Mouse (Mus musculus): ENCODE measurements around the gene Neil1.

Gene Neil1

DNA sequence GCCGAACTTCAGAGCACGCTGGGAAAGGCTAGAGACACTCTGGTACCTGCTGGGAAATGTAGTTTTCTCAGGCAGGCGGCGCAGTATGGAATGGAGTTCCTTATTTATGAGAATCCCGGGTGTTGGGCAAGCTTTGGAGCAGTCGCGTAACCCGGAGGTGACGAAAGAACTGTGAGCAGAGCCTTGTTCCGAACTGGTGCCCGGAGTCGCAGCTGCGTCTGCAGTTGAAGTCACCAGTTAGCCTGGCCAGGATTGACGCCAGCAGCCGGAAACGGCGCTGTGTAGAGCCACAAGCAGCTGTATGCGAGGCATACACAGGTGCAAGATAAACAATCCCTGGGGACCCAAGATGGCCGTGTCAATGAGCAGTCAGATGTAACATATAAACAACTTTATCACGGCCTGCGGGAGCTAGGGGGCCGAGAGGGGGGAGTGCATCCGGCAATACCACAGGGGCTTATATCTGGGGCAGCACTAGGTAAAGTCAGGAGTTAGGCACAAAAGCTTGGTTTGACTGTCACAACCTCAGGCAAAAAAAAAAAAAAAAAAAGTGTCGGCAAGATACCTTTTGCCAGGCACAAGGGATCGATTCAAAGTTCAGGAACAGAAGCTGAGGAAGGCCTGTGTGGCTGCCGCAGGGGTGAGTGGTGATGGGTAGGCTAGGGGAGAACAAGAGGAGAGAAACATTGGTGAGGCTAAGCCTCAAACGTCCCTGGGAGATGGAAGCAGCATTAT lies at the start of gene Neil1:
TSS of gene Neil1 (minus strand) at position 162 of the 735 bp plus-strand sequence.
- no peak for DNase-seq (ENCODE audit: low spot score)

DNA sequence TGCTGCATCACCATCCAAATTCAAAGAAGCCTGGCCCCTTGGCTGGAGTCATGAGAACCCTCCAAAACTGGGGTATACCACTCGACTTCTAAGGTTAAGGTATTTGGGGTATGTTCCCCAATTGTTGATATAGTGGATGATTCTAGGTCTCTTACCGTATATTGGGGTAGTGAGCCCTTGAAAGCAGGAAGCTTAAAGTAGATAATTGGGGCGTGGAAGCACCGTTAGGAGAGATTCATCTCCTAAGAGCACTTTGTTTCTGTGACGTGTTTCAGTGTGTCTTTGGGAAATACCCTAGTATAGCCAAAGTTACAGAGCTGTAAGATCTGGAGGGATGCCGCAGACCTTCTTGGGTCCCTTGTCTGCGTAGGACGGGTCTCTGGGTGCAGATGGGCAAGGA lies 49.3 kb upstream of the Neil1 start:
- DNase-seq (ENCODE audit: low spot score): no peak

DNA sequence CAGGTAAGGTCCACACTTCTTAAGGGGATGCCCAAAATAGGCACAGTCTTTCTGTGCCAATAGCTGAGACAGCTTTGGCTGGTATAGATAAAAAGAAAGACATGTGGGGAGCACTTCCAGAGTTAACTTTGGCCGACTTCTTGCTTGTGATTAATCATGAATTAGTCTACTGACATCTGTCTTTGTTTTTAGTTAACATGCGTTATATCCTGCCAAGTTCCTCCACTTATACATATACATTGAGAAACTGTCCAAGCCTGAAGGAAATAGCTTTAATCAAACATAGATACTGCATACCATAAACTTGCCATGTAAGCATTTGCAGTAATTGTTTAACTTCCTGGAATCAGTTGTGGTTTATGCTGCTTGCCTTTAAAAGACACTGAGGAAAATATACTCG lies 48.6 kb upstream of the Neil1 start:
- no peak for DNase-seq (ENCODE audit: low spot score)

DNA sequence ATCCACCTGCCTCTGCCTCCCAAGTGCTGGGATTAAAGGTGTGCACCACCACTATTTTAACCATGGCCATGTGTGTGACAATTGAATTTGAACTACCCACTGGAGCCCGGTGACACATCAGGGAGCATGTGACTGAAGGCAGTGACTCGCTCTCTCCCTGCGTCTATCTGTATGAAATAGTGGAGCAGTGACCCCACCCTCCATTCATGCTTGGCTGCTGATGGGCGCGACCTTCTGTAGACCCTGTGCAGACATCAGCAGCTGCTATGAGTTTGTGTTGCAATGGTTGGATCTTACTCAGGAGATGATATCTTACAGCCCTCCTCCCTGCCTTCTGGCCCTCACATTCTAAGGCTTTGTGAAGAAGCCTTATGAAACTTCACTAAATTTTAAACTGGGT lies 20.3 kb upstream of the Neil1 start:
- no peak for DNase-seq (ENCODE audit: low spot score)

DNA sequence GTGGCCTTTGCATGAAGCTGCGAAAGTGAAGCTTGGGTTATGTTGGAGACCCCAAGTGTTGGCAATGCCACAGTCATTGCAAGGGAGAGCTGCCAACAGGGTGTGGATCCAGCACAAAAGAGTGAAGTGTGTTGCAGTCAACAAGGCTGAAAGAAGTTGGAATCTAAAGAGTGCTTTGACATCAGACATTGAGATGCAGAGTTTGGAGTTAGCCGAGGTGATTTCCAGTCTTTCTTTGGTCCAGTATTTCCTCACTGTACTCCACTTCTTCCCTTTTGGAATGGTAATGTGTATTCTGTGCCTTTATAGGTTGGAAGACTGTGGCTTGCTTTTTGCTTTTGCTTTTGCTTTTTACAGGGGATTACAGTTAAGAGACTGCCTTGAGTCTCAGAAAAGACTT lies 18.1 kb upstream of the Neil1 start:
- DNase-seq (ENCODE audit: low spot score): no peak

DNA sequence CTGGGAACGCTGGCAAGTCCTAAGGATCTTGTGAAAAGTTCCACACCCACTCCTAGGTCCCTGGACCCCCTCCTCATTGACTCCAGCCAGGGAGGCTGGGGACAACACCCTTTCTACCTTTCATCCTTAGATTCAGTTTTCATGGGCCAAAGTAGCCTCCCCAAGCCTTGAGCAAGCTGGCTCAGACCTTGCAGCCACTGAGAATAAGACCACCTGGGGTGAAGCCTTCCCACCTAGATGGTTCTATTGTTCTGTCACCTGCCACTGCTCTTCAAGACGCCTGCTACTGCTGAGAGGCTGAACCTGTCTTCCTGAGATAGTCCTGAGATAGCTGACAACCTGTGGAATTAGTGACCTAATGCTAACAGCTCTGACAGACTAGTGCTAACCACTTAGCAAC lies 15.0 kb upstream of the Neil1 start:
- DNase-seq (ENCODE audit: low spot score): no peak

DNA sequence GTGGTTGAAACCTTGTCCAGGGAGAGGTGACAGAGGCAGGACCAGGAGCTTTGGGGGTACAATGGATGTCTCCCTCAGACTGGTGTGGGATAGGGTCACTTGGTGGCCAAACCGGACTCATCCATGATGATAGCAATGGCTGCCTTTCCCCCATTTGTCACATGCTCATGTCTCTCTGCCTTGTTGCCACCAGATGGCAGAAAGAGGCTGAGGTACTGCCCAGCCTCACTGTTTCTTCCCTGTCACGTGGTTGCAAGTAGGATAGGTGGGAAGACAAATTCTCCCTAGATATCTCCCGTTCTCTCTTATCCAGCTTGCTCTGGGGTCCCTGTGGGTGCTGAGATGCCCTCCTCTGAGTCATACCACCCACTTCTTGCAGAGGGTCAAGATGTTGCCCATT lies 14.4 kb upstream of the Neil1 start:
- no peak for DNase-seq (ENCODE audit: low spot score)

DNA sequence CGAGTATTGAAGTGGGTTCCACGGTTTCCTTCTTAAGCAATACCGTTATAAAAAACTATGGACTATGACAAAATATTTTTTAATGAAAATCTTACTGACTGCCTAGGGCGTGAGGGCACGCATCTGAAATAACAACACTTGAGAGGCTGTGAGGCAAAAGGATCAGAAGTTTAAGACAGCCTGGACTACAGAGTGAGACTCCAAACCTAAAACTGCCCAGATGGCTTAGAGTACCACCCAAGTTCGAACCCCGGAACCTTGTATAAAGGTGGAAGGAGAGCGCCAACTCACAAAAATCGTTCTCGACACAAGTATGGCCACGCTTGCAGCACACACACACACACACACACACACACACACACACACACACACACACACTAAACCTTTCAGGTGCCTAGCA lies 10.4 kb upstream of the Neil1 start:
- no peak for DNase-seq (ENCODE audit: low spot score)

DNA sequence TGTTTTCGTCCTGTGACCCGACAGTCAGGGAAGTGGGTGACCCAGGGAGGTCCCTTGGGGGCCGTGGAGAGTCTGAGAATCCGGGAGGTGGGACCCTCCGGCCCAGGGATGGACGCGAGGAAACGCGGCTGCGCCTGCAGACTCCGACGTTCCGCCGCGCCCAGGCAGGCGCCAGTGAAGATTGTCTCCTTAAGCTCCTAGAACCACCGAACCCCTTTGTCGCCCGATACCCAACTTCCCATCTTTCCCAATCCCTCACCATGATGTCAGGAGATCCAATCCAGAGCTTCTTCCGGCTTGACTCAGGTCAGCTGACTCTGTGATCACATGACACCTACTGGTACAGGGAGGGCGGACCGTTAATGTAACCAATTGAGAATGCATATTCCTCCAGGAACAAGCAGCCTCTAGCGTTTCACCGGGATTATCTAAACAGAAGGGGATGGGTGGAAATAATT lies 9.9 kb upstream of the Neil1 start, which contains the start of gene Commd4:
TSS of gene Commd4 (minus strand) at position 319 of the 458 bp plus-strand sequence.
- DNase-seq (ENCODE audit: low spot score): peak; percentile 73

DNA sequence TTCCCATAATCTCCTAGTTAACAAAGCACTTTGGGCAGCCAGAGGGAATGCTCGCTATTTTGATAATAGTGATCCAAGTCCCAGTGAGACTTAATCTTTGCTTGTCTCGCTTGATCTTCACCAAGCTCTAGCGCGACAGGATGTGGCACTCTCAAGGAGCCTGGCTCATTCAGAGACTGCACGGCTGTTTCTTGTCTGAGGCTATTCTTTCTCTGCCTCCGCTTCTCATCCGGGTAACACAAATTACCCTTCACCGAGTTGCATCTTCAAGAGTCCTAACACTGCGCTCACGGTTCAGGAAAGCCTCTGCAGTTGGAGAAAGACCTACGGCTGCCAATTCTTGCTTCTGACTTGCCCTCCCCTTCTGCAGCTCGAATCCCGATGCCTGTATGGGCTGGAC lies 9.4 kb upstream of the Neil1 start:
- DNase-seq (ENCODE audit: low spot score): no peak

DNA sequence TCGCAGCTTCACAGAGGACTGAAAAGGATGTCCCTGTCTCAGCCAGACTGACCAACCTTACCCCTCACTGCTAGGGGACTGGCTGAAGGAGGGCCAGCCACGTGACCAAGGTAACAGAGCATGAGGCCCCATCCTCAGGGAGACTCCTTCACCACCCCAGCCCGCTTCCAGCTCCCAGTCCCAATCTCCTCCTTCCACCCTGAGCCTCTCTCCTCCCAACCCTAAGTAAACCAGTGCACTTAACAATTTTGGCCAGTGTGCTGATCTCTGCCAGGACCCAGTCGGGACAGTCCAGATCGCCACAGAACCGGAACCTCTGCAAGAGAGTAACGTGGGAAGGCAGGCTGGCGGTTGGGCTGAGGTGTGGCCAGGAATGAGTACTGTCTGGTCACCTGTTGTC lies 8.7 kb upstream of the Neil1 start:
- no peak for DNase-seq (ENCODE audit: low spot score)

DNA sequence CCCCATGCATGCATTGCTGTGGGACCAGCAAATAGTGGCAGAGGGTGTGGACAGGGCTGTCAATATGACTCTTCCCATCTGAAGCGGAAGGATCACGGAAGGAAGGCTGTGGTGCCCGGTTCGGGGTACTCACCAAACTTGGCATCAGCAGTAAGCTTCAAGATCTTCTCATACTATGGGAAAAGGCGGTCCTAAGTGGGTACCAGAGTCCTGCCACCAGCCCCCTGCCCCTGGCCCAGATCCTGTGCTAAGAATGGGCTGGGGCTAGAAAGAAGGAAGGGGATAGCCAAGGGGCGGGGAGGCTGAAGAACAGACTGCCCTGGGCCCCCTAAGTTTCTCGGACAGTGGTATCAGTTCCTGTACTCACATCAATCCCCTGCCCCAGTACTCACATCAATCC lies 8.3 kb upstream of the Neil1 start:
- DNase-seq (ENCODE audit: low spot score): no peak

DNA sequence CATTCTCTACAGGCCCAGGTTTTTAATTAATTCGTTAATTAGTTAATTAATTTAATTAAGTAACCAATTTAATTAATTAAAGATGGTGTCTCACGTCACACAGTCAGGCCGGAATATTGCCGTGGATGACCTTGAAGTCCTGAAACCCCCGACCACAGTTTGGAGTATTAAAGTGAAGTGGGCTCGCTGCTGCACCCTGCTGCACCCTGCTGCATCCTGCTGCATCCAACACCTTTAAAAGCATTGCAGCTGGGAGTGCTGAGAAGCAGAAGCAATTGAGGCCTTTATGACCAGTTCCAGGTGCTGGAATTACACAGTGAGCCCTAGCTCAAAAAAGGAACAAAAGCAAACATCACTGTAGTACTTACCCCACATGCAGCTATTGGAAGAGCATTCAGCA lies 4.2 kb upstream of the Neil1 start:
- DNase-seq (ENCODE audit: low spot score): no peak

DNA sequence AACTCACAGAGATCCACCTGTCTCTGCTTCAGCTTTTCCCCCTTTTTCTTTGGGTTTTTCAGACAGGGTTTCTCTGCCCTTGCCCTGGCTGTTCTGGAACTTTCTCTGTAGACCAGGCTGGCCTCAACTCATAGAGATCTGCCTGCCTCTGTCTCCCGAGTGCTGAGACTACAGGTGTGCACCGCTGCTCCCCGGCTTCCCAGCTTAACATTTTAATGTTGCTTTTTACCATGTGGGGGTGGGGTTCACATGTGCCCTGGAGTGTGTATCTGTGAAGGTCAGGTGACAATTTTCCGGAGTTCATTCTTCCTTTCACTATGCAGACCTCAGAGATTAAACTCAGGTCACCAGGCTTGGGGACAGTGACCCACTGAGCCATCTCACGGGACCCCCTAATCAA lies 2.1 kb upstream of the Neil1 start:
- DNase-seq (ENCODE audit: low spot score): no peak

DNA sequence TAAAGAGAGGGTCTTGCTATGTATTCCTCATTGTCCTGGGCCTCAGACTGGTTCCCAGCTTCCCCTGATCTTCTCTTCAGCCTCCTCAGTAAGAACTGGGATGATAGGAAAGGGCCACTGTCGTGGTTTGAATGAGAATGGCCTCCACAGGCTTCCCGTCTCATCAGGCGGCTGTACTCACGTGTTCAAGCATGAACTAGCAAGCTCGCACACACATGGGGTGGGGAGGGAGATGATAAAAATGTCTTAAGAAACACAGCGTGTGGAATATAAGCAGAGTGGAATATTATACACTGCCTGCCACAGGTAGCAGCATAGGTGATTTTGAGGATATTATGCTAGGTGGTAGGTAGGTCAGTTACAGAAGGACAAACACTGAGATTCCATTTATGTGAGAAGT lies 916 bp upstream of the Neil1 start:
- no peak for DNase-seq (ENCODE audit: low spot score)

DNA sequence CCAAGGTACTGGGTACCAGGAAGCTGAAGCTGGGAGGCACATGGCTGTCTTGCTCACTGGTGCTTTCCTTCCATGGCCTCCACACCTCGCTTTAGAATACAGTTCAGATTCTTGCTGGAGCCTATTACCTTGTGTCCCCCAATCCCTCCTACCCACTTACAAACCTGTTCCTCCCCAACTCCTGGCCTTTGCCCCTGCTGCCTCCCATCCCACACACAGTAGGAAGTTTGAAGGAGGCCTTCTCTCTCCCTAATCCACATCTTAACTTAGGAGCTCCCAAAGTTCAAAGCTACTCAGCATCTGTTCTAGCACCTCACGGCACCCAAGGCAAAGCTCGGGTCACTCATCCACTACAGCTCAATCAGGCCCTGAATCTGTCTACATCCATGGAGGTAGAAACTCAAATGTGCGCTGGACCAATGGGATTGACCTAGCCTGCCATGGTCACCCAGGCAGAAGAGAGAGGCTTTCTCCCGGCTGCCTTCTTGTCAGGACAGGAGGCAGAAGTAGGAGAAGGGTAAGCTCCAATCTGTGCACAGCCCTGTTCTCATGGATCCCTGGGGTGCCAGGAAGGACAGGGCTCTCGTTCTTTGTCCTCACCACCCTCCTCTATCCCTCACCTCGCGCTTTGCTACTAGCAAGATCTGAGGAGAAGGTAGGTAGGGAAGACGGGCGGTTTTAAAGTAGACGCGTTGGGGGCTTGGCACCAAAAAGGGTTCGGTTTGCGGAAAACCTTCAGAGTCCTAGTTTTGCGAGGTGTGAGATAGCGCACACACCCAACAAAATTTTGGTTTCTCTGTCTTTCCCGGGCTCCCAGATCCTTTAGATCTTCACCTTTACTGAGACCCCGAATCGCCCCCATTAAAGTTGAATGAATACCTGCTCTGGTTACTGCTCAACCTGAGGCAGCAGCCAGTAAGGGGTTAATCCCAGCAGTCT lies 631 bp downstream of the Neil1 start:
- DNase-seq (ENCODE audit: low spot score): no peak

DNA sequence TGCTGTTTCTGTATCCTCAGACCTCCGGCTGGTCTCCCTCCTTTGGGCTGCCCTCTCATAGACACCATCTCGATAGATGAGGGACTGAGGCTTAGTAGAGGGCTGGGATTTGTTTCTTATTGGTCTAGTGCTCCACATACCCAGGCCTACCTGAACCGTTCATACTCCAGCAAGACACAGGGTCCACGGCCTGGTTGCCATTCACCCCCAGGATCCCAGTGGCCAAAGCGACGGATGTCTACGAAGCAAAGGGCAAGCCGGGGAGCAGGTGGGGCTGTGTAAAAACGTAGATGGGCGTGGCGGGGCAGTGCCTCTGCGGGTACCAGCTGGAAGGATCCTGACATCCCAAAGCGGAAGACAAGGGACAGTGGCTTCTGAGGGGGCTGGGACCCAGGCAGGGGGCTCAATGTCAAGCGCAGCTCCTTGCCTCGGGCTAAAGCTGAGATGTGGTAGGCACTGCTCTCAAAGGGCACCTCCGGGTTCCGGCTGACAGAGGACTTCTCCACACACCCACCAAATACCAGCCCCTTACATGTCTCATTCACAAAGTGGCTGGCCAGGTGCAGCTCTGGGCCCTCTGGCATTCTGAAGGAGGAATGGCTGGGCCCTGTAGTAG lies 1.5 kb downstream of the Neil1 start:
- no peak for DNase-seq (ENCODE audit: low spot score)

DNA sequence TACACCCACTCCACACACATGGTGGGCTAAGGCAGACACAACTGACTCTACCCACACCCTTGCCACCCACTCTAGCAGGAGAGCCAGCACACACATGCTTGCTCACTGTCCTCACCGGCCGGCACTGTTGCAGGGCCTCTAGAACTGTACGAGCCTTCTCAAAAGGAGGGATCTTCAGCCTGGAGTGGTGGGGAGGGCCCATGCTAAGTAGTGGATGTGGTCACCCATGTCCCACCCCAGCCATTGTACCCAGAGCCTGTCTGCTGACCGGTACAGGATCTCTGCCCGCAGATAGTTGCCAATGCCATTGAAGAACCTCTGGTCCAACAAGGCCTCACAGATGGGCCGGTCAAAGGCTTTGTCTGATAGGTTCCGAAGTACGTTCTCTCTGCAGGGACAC lies 3.3 kb downstream of the Neil1 start:
- no peak for DNase-seq (ENCODE audit: low spot score)

DNA sequence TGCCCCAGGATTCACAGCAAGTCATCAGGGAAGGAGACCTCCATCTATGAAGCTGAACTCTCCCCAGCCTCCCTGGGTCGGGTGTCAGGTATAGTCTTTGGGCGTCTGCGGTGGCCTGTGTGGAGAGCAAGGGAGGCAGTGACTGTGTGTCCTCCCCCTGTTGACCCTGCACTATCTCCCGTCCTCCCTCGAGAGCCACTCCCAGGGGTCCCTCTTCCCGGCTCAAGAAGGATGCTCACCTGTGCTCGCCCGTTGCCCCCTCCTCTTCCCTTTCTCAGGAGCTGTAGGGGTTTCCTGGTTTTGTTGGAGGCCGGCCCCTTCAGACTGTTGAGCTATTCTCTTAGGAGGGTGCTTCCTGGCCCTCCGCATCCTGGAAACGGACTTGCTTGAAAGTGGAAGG lies 4.9 kb downstream of the Neil1 start:
- DNase-seq (ENCODE audit: low spot score): no peak

DNA sequence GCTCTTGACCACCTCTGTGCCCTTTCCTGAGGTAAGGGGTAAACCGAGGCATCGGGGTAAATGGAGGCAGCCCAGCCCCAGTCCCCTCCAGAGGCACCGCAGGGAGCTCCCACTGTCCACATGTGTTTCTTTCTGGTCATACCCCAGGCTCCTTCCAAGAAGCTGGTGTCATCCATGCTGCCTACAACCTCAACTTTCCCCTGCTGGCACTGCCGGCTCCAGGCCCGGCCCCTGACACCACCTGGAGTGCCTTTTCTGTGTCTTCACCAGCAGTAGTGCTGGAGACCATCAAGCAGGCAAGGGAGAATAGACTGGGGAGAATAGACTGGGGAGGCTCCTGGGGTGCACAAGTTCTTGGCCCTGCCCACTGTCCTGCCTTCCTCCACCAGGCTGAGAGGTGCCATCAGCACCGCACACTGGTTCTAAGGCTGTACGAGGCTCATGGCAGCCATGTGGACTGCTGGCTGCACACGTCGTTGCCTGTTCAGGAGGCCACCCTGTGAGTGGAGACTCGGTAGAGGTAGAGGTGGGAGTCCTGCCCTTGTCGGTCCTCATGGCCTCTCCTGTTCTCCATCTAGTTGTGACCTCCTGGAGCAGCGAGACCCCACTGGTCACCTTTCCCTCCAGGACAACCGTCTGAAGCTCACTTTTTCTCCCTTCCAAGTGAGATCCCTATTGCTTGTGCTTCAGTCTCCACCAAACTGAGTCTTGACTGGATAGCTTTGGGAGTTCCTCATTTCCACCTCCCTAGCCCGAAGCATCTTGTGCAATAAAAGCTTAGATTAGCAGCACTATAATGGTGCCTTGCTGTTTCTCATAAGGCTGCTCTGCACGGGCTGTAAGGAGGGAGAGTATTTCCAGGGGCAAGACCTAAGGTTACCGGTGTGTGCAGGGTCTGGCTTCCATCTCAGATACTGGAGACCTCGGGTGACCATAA lies 6.4 kb downstream of the Neil1 start:
- no peak for DNase-seq (ENCODE audit: low spot score)

DNA sequence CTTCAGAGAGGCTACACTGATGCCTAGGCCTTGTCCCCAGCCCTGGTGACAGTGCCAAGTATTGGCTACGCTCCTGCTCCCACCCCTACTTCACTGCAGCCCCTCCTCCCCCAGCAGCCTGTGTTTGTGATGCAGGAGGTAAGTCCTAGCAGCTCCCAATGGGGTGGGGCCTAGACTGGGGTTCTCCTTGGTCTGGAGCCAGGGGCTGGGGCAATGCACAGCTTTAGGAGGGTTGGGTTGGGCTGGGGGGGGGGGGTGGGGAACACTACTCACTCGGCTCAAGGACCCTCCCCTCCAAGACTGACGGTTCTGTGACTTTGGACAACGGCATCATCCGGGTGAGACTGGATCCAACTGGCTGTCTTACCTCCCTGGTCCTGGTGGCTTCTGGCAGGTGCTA lies 8.5 kb downstream of the Neil1 start:
- no peak for DNase-seq (ENCODE audit: low spot score)

DNA sequence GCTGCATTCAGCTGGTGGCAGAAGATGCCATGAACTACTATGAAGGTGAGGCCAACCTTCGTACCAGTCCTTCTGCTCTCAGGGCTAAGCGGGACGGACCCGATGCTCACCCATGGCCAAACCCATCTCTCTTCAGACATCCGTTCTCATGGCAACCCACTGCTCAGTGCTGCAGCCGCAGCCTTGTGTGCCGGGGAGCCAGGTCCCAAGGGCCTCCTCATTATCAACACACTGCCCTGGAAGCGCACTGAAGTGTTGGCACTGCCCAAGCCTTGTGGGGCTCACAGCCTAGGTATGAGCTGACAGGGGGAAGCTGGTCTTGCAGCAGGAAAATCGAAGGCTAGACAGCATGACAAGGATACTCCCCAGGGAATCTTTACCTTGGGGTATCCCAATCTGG lies 9.0 kb downstream of the Neil1 start:
- no peak for DNase-seq (ENCODE audit: low spot score)

Data from urinary bladder, postnatal 10 days (tissue).